Mouse (Mus musculus) common myeloid progenitor, adult 5-6 weeks (primary cell): ENCODE measurements around the gene Rita1. TPM values are rescaled to one million over a fixed set of nuclear protein-coding genes. Genes with fewer than 3 reads are reported as not detected.
A peak's percentile ranks its signal among the peaks of the same experiment; 100 is the strongest.

Experiments used
- ATAC-seq: replicated peaks from 2 replicates; pipeline ENCODE4 v1.8.0; 2016; ENCODE audit warnings: low read depth, mild to moderate bottlenecking, moderate TSS enrichment, inconsistent platforms; ENCODE audit not compliant: poor library complexity, severe bottlenecking
- total RNA-seq: library from RNA; stranded (forward); fragments of 200-1000, 187-1606 nt; gene quantifications from 2 replicates; pipeline ENCODE4 v1.2.3, GENCODE M21; 2017

Rita1 gene
- total RNA-seq = 3.8 and 13.1 TPM in 2 replicates

DNA sequence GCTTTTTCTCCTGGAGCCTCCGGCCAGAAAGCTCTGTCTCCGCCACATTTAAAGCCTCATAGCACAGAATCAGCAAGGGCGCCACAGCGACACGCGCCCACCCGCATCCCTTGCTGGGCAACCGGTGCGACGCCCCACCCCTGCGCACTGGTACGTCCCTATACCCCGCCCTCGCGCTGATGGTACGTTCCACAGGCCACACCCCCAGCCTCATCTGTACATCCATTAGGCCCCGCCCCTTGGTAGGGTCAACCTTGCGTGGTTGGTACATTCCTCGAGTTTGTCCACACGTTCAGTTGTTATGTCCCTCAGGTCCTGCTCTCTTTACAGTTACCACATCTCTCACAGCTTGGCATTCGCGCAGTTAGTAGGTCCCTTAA, at the start of gene Rita1, which contains the start of gene Ddx54:
TSS of gene Rita1 (minus strand) at position 148 of the 380 bp plus-strand sequence.
TSS of gene Ddx54 (plus strand) at position 298 of the 380 bp plus-strand sequence.
- ATAC-seq = peak; percentile 77

DNA sequence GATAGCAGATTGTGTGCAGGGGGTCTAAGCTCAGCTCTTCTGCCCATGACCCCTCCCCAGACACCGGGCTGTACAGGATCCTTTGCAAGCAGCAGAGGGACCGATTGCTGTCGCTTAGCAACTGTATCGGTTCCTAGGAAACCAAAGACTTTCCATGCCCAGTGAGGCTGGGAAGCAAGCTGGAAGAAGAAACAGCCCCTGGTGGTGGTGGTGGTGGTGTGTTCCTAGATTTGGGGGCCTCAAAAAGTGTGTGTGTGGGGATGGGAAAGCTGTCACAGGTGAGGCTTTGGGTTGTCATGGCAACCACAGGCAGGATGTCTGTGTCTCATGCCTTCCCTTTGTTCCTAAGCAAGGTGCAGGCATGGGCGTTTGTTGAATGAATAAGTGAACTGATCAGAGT, 48.4 kb upstream of the Rita1 start:
- ATAC-seq = no peak

DNA sequence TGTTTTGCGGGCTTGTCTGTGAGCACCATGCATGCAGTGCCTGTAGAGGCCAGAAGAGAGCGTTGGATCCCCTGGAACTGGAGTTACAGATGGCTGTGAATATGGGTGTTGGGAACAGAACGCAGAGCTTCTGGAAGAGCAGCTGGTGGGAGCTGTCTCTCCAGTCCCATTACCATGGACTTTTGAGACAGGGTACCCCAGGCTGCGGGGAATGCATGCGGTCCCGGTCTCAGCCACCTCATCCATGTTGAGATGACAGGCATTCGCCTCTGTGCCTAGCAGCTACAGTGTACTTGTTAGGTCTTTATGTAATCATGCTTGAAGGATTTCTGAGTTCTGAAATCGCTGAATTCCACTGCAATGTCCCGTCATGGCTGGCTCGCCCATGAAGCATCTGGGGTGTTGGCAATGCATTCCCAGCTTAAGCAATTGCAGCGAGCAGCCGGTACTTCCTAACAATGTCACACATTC, 43.9 kb upstream of the Rita1 start:
- no peak for ATAC-seq

DNA sequence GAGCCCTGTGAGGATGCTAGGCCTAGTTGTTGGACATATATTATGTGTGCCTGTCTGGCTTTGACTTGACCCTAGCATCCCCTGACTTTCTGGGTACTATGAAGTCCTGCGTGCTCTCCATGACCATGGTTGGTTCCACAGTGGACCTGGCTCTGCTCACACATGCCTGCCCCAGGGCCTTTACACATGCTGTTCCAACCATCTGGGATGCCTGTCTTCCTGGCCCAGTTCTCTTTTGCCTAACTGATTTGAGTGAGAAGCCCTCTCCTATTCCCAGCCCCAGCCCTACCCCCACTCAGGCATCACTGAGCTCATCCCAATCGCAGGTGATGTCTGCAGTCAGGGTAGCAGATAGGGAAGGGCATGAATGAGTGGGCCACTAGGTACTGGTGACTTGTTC, 41.5 kb upstream of the Rita1 start:
- ATAC-seq = no peak

DNA sequence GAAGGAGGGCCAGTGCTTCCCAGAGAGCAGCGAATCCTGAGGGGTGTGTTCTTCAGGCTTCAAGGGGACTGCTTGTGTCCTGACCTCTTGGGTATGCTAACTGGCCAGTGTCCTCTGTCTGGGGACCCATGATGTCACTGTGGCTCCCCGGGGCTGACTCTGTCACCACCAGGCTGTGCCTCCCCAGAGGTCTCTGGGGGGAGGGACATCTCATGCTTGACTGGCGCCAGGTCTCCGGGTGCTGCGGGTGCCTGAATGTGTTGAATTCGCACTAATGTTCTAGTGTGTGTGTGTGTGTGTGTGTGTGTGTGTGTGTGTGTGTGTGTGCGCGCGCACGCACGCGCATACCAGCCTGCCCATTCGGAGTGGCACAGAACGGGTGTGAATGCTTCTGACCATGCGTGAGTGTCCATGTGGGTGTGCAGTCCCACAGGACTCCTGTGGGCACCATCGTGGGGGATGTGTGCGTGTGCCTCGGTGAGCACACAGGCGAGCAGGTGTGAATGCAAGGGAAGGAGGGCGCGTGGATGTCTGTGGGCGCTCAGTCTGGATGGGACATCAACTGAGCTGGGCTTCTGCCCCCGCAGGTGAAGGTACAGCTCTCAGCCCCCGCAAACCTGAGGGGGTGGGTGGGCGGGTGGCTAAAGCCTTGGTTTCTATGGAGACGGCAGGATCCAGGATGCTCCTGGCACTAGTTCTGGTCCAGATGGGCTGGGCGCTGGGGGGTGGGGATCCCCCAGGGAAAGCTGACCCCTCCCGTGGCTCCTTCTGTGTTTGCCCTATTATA, 40.7 kb upstream of the Rita1 start:
- ATAC-seq = no peak

DNA sequence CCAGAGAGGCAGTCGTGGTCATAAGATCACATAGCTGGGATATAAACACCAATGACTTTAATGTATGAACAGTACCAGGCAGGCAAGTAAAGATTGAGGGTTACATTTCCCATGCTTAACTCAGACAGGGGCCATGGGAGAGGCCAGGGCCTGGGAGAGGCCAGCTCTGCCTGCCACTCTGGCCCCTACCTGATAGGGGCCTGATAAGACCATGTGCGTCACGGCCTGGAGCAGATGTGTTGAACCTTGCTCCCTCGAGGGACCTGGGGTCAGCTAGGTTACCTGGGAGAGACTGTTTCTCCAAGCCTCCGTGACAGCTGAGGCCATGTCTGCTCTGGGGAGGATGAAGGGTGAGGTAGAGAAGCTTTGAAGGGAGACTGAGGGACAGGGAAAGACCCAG, 38.8 kb upstream of the Rita1 start:
- ATAC-seq = no peak

DNA sequence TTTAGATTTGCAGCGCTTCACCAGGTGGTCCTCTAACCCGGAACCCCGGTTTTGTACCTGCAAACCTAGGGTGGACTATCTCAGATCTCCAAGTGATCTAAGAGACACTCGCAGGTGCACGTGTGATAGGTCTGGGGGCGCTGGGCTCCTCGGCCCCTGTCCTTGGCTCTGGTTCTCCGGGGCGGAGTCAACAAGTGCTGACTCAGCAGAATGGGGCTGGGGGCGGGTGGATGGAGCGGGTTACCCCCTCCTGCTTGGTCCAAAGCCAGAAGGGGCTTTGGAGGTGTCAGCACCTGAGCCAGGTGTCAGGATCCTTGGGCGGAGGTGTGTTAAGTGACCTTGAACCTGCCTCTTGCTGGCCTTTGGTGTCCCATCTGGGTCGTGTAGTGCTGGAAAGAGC, 37.5 kb upstream of the Rita1 start:
- ATAC-seq = no peak

DNA sequence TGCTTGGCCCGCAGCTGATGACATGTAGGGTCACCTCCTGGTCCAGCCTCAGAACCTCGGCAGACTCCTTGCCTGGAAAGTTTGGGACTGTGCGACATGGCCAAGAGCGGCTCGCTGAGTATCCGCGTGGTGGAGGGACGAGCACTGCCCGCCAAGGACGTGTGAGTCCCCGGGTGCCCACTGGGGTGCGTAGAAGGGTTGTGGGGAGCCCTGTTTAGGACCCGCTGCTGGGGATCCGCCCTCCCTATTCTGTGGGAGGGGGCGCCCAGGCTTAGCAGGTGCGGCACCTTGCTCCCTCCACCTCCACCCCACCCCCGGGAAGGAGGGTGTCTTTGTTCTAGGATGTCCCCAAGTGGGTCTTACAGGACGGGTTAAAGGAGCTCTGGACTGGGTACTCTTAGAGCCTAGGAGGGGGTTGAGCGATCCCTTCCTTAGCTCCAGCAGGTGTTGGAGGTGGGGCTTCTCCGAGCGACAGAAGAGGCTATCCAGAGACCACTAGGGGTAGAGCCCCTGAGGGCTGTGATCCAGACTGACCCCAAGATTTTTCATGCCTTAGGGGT, 37.1 kb upstream of the Rita1 start:
- ATAC-seq = no peak

DNA sequence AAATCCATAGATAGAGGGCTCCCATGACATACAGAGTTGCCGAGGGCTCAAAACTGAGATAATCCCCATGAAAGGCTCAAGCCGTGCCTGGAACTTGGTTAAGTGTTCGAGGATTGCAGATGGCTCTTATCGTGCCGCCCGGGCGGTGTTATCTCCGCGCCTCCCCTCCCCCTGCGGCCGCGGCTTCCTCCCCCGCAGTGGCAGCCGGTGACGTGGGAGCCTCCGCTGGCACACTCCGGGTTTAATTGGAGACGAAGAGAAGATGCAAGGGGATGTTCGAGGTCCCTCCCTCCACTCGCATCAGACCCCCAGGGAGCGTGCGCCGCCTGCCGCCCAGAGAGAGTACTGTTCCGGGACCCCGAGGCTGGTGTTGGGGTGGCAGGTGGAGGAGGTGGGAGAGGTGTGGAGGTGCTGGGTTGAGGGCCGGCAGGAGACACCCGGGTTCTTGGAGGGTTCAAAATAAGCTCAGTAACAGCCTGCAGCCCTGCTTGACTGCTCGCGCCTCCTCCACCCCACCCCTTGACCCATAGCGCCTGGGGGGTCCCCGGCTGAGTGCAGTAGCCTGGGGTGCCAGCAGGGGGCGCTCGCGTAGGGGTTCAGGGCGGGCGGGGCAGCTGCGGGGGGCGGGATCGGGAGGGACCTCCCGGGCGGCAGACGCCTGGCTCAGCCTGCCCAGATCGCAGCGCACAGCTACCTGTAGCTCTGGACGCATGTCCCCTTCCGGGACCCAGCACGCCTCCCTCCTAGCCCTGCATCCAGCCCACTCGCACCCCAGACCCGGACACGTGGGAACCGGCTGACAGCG, 36.4 kb upstream of the Rita1 start, which contains the start of gene Rasal1:
TSS of gene Rasal1 (plus strand) at position 244 of the 805 bp plus-strand sequence.
- ATAC-seq = peak; percentile 67

DNA sequence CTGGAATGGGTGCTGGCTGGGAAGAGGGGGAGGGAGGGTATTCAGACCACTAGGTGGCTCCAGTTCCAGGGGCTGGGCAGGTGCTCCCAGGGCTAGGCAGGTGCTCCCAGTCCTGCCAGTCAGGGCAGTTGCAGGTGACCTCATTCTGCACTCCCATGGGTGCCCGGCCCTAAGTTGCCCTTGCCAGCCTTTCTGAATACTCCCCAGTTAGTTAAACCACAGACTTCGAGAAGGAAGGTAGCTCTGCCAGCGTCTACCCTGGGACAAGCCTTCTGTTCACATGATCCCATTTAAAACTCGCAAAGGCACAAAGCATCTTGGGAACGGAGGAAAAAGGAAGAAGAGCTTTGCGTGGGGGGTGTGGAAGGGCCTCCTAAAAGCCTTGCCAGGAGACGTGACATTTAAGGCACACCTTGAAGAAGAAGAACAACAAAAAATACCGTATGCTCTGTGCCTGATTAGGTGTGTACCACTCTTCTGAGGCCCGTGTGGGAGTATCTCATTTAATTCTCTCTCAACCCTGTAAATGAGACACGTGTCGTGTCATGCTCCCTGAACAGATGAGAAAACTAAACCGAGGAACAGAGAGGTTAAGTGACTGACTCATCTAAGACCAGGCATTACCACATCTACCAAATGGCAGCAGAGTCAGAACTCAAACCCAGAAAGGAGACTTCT, 35.6 kb upstream of the Rita1 start:
- 0 out of 2 replicates have a peak, but pooled peaks have one; percentile 1 for ATAC-seq

DNA sequence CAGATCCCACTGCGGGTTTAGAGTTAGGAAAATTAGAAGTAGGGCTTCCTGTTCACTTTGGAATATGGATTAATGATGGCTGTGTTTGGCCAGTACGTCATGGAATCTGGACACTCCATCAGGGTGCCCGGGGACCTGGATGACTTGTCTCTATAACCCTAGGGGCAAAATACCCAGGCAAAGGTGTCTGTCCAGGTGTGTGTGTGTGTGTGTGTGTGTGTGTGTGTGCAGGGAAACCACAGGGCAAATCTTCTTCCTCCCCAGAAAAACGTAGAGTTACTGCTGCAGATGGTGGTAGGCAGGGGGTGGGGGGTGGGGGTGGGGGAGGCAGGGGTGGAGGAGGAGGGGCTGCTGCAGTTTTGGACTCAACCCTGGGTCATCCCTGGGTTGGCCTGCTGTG, 35.0 kb upstream of the Rita1 start:
- no peak for ATAC-seq

DNA sequence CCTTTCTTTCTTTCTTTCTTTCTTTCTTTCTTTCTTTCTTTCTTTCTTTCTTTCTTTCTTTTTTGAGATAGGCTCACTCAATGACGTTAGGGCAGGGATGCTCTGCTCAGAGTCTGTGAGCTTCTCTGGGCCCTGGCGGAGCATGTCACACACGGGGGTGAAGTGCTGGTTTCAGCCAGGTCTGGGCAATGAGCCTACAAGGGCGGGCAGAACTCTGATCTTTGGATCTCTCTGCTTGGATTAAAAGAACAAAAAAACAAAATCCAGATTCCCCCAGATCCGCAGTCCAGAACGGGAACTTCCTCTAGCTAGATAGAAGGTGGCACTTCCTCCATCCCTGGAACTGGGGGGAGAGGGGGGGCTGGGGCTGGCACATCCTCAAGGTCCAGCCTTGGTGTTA, 33.5 kb upstream of the Rita1 start:
- ATAC-seq = no peak

DNA sequence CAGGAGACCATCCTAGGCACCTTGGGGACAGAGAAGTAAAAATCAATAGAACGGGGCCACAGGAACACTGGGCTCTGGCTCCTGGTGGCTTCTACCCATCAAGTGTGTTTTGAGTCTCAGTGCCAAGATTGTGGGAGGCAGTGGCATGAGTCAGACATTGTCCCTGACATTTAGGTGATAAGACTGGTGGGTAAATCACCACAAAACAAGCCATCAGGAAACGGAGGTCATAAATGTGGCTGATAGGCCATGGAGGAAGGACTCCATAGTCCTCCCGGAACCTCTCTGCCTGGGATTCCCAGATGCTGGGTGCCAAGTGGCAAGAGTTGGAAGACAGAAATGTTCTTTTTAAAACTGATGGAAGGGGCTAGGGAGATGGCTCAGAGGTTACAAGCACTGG, 31.8 kb upstream of the Rita1 start:
- peak; percentile 59 for ATAC-seq

DNA sequence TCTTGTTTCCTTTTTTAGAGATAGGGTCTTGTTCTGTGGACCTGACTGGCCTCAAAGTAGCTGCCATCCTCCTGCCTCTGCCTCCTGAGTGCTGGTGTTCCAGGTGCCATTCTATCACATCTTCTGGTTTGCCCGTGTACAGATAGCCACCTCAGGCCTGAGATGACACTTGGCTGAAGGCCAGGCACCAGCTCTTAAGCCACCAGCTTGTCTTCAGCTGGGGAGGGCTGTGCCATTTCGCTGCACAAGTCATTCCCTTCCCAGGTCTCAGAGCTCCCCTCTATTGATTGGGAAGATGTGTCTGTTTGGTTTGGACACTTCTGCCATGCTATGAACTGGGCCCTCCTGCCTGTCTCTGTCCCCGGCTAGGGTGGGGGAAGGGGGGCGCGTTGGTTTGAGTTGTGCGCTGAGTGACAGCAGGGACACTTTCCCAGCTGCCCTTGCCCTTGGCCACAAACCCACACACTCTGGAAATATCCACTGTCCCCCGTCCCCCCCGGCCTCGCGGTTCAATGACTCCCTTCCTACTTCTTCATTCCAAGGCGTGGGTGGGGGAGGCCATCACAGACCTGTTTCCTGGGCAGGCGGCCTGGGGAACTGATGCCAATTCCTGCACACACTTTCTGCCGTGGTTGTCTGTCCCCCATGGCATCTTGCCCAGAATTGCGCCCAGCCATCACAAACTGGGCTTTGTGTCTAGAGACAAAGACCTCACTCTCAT, 31.1 kb upstream of the Rita1 start:
- ATAC-seq = peak; percentile 70

DNA sequence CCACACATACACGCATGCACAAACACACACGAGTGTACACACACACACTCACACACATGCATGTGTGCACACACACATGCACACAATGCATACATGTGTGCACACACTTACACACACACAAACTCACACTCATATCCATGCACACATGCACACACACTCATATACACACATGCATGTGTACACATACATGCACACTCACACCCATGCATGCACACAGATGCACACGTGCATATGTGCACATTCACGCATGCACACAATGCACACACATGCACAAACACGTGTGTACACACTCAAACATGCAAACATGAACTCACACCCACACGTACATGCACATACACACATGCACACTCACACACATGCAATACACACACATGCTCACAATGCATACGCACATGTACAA, 27.7 kb upstream of the Rita1 start:
- no peak for ATAC-seq

DNA sequence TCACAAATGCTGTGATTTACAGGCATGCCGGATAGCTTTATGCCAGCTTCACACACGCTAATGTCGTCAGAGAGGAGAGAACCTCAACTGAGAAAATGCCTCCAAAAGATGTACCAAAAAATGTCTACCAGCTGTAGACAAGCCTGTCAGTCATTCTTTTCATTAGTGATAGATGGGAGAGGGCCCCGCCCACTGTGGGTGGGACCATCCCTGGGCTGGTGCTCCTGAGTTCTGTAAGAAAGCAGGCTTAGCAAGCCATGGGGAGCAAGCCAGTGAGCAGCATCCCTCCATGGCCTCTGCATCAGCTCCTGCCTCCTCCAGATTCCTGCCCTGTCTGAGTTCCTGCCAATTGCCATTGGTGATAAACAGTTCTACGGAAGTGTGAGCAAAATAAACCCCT, 23.2 kb upstream of the Rita1 start:
- ATAC-seq = no peak

DNA sequence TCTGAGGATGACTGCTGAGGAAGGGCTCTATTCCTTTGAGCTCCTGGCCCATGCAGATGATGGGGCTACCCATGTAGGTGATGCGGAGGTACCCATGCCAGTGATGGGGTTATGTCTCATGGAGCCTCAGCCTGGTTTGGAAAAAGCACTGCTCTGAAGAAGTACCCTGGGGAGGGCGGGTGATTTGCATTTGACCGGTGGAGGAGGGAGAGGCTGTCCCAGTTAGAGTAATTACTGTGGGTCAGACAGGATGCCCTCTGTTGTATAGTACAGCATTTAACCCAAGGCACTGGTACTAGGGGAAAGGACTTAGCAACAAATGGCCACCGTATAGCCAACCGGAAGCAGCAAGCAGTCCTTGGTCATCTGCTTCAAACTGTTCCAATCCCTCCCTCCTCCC, 22.5 kb upstream of the Rita1 start:
- no peak for ATAC-seq

DNA sequence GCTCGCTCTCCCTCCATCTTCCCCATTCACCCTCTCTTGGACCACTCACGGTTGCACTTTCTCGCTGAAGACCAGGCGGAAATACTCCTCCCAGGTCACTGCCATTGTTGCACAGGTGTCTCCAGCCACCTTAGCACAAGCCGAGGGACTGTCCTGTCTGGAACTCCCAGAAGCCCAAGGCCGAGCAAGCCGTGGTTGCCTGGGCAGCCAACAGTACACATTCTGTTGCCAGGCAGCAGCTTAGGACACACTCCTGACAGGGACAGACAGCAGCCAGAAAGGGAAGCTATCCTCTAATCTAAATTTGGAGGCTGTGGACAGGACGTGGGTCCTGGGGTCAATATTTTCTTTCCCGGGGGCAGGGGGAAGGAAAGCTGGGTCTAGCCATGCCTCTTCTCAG, 21.7 kb upstream of the Rita1 start, which contains the start of gene Cfap73:
TSS of gene Cfap73 (minus strand) at position 105 of the 400 bp plus-strand sequence.
- no peak for ATAC-seq

DNA sequence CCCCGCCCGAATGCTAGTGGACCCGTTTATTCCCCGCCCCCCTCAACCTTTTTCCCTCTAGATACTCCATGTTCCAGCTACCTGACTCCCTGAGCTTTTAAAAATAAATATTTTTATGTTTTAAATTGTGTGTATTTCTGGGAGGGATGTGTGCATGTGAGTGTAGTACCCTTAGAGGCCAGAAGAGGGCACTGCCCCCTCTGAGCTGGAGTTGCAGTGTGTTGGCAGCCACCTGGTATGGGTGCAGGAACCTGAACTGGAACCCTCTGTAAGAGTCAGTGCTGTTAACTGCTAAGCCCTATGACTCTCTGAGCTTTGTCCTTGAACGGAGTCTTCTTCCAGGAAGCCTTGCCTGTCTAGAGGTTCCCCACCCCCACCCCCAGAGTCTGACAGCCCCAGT, 19.5 kb upstream of the Rita1 start:
- no peak for ATAC-seq

DNA sequence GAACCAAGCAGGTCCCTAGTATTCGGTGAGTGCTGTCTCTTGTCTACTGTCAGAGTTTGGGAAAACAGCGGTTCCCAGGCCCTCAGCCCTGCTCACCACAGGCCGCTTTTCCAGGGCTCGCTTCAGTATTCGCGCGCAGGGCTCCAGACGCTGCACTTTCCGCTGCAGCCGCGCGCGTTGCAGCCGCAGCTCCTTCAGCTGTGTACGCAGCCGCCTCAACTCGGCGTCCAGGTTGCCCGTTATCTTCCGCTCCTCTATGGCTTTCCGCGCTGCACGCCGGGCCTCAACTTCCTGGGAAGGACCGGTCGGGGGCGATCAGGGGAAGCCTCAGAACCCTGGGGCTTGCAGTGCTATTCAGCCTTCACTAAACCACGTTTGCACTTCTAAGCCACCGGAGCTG, 18.7 kb upstream of the Rita1 start:
- ATAC-seq = 0 out of 2 replicates have a peak, but pooled peaks have one; percentile 26
